Mouse (Mus musculus) monocyte, adult 5-6 weeks (primary cell): ENCODE measurements around the gene Prkx. TPM values are rescaled to one million over a fixed set of nuclear protein-coding genes. Genes with fewer than 3 reads are reported as not detected.

Experiments
- ATAC-seq: fragments of 153-309, 156-312 bp; replicated peaks from 2 replicates; pipeline ENCODE4 v1.8.0; 2017; ENCODE audit warnings: mild to moderate bottlenecking; ENCODE audit not compliant: low TSS enrichment, insufficient number of reproducible peaks, severe bottlenecking, poor library complexity, low FRiP score
- total RNA-seq: library from RNA; stranded (forward); fragments of 200-1000, 200-491, 200-594 nt; gene quantifications from 3 replicates; pipeline ENCODE4 v1.2.3, GENCODE M21; 2017

Prkx gene
- 46.7 to 56.2 TPM (median 49.5 TPM) in 3 replicates for total RNA-seq

DNA sequence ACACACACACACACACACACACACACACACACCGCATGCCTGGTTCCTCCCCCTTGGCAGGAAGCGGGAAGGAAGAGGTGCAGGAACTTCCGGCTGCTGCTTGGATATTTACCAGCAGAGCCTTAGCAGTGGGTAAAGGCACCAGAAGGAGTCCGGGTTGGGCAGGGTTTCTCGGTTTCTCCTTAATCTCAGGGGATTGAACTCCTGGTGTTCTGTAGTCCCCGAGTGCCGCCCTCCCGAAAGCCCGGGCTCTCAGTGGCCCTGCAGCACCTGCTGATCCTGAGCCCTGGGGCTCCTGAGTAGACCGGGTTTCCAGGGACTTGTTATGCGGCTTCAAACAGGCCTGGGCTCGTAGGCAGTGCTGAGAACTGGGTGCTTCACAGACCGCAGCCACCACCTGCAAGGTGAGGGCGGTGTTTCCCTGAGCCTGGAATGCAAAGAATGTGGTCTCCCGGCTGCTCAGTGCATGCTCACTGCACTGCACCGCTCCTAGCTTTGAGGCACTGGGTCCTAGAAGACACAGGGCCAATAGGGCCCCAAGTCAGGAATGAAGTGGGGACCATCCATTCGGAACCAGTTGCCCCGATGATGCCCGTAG, at the start of gene Prkx:
Prkx (minus strand) TSS at position 41 of the 598 bp plus-strand sequence.
- 0 out of 2 replicates have a peak, but pooled peaks have one; percentile 23 for ATAC-seq

DNA sequence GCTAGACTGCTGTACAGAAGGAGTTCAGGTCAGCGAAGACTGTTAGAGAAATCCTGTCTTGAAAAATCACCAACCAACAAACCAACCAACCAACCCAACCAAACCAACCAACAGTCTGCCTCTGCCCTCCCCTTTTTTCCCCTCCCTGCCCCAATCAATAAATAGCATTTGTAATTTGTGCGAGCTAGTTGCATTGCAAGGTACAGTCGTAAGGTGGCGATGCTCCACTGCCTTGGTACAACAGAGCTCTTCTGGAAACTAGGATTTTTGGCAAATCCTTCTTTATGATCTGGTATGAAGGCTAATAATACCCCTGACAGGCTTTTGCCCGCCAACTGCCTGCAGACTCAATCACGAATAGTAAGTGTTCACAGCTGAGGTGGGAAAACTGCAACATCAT, 16.0 kb upstream of the Prkx start:
- no peak for ATAC-seq

DNA sequence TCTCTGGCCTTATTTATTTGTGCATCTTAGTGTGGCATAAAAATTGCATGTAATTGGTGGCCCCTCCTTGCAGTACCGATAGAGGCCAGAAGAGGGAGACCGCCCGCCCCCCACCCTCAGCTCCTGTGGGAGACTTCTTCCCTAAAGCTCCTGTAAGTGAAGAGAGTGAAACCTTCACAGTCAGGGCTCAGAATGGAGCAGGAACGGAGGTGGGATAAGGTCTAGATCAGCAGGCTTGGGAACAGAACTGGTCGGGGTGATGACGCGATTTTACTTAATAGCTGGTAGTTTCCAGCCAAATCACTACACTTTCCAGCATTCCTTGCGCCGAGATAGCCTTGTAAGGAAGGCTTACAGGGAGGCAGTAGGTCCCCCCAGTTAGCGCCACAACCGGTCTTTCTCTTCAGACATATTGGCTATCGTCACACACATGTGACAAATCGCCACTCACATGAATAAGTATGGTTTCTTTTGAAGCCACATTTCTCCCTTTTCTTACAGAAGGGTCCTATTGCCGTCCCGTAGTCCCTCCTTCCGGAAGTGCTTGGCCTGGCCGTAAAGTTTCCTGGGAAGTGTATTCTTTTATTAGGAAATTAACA, 14.6 kb upstream of the Prkx start:
- no peak for ATAC-seq

DNA sequence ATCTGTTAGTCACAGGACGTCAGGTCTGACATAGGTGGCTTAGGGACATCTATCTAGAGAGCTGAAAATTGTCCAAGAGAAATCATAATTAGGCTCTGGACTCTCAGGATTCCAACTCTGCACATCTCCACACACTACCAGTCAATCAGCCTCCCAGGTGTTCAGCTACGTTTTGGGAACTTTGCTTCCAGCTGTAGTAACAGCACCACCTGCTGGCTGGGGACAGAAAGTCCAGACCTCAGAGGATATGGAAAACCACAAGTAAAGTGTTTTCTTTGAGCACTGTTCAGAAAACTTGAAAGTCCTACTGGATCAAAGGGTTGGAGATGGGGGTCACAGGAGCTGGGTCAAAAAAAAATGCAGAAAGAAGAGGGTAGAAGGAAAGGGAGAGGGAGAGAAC, 12.5 kb upstream of the Prkx start:
- 0 out of 2 replicates have a peak, but pooled peaks have one; percentile 27 for ATAC-seq

DNA sequence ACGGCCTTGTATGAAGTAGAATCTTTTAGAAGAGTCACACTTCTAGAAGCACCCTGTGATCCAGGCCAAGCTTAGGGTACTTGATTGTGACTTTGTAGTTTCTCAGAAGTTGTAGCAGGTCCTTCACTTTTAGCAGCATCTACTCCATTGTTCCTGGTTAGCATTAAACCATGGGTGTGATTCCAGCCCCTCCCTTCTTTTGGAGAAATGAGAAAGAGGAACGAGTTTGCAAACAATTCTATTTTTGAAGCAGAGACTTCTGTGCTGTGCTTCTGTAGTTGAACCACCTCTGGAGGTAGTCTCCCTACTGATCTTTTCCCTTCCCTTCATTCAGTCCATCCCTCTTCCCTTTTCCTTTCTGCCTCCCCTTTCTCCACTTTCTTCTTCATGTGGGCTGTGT, 6.2 kb upstream of the Prkx start:
- peak; percentile 61 for ATAC-seq

DNA sequence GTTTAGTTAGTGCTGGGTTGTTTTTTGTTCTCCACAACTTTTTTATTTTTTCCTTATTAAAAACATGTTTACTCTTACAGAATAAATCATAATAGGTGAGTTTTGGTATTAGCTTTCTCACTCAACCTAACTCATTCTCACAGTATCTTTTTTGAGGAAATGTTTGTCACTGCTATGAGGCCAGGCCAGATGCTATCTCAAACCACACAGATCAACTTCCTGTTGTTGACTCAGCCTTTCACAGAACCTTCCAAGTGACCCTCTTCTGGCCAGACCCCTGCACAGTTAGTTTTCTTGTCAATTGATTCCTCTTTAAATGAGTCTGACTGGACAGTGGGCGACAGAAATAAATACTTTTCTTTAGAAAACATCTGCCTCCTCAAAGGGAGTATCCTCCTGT, 5.5 kb upstream of the Prkx start:
- ATAC-seq: peak; percentile 71

DNA sequence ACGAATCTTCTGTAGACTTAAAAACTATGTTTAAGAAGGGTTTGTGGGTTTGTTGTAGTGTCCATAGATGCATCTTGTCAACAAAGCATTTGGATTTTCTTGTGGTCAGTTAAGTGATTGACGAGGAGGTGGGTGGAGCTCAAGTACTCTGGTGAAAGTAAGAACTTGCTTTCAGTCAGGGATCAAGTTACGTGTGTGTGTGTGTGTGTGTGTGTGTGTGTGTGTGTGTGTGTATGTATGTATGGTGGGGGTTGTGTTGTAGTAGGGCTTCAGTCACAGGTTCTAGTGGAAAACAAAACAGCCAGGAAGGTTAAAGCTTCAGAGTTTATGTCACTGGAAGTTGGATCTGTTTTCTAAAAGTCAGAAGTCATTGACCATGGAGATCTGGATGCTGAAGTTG, 3.5 kb upstream of the Prkx start:
- no peak for ATAC-seq

DNA sequence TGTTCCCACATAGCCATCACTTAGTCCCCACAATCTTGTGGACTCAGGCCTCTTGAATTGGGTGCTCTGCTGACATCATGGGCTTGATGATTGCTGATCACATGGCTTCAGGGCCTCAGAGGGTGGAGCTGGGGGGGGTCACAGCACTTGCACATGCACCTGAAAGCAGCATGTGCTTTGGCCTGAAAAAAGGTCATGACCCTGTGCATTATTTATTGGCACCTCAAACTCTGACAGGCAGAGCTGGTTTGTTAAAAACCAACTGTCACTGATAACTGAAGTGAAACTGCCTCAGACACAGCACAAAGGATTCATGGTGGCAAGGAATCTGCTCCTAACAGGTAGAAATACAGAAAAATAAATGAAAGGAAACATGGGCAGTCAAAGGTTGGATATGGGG, 1.7 kb upstream of the Prkx start:
- no peak for ATAC-seq

DNA sequence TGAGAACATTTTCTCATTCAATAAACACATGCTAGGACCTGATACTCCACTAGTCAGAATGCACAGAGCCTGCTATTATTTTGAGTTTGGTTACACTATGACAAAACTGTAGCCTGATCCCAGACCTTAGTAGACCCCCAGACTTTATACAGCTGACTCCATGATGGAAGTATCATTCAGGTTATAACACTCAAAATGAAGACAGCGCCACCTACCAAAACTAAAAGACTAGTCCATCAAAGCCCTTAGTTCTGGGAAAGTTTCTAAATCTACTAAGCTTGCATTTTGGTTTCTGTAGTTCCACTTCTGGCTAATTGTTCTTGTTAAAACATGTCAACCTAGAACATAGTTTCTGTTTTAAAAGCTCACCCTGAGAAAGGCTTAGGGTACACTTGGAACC, 838 bp upstream of the Prkx start:
- no peak for ATAC-seq

DNA sequence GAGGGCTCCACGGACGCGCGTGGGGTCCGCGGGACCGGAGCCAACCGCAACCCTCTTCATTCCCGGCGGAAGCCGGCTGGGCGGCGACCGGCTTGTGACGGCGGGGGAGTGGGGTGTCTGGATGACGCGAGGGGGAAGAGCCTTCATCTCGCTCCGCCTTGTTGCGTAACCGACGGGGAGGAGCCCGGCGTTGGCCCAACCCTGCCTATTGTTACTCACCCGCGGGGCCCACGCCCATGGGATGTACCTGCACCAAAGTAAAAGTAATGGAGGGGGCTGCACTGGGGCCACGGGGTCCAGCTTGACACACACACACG, 262 bp downstream of the Prkx start:
- peak; percentile 96 for ATAC-seq

DNA sequence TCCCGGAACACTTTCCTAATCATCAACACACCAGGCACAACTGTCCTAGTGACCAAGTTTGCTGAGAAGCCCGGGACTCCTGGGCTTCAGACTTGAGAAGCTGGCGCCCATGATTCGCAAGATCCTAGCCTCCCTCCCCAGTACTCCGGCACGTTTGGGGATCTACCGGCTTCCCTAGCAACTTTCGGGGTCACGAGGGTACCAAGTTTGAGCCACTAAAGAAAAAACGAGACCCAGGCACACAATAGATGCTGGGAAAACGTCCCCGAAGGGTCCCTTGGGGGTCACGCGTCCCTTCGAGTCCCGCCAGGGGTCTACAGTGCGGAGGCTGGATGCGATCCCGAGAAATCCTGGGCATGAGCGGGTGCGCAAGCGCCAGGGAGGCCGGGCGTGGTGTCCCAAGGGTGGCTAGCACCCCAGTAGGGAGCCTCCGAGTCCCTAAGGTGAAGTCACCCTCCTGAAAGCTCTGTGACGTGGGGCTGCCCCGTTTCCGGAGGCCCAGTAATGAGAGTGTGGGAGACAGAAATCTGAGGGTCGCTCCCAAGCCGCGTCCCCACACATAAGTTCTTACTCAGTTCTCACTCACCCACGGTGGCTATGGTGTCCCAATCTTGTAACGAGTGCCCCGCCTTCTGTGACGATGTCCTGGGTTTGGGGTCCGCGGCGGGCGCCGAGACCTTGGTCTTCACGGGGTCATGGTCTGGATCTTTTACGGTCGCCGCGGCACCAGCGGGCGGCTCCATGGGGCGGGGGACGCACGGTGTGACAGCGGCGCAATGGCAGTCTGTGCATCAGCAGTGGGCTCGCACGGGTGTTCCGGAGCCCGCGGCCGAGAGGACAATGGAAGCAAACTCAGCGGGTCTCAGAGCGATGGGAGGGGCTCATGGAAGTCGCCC, 868 bp downstream of the Prkx start:
- ATAC-seq: 0 out of 2 replicates have a peak, but pooled peaks have one; percentile 25

DNA sequence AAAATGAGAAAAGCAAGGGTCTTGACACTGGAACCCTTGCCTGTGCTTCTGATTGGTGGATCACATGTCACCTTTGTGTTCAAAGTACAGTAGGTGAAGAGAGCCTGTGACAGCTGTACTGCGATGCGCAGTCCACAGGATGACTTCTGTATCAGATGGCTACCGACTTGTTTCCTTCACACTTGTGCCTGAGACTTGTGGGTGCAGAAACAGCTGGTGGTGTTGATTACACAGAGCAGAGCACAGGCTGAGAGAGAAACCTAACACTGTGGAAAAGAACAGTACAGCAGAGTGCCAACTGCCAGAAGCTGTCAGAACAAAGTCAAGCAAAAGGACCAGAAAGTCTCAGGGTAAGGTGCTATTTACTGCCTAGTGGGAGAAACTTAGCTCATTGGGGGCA, 7.4 kb downstream of the Prkx start:
- no peak for ATAC-seq

DNA sequence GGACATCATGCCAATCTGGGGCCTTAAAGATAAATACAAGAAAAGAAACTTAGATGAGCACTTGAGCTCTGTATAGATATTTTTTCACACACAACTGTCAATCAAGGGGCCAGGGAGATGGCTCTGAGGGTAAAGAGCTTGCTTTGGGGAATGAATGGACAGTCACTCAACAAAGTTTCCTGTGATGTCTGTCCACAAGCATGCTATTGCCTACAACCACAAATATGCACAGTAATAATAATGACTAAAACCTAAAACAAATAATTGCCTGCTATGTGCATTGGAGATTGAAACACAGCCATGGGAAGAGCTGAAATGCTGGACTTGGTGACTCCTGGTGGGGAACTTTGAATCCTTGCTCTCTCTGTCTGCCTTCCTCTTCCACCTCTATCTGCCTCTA, 9.7 kb downstream of the Prkx start:
- no peak for ATAC-seq

DNA sequence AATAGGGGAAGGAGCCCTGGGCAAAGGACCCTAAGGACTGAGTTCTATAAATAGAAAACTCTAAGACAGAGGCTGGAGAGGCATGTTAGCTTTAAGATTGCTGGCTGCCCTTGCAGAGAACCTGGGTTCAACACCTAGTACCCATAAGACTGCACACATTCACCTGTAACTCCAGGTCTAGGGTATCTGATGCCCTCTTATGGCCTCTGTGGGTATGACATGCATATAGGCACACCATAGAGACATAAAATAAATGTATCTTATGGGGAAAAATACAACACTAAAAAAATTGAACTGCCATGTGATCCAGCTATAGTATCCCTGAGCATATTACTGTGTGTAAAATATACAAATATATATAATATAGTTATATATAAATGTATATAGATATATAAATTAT, 18.3 kb downstream of the Prkx start:
- ATAC-seq: no peak

DNA sequence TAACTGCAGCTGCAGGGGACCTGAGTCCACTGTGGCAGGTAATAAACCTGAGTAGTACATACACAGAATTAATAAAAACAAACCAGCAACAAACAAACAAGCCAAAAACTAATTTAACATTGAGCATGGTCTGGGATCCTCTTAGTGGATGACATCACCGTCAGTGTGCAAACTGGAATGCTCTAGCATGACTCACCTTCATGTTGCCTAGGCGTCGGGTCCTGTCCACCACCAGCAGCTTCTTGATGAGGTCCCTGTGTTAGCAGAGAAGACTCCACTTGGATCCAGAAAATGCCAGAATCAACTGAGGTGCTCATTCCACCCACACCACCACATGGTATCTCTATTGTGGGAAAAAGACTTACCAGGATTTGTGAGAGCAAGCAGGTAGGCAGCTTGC, 30.9 kb downstream of the Prkx start:
- no peak for ATAC-seq

DNA sequence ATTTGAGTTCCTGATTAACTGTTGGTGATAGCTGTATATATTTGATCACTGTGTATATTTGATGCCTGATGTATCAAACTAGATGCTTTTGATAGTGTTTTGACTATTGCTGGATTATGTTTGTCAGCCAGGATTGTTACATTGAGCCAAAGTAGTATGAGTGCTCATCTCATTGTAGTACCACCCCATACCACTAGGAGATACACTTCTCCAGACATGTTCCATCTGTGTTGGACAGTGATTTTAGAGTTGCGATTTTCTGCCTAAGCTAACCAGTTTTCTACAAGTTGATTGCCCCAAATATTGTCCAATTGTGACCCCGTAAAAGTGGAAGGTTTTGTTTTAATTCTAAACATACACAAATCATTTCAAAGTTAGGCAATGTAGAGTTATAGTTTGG, 51.8 kb downstream of the Prkx start:
- ATAC-seq: no peak

DNA sequence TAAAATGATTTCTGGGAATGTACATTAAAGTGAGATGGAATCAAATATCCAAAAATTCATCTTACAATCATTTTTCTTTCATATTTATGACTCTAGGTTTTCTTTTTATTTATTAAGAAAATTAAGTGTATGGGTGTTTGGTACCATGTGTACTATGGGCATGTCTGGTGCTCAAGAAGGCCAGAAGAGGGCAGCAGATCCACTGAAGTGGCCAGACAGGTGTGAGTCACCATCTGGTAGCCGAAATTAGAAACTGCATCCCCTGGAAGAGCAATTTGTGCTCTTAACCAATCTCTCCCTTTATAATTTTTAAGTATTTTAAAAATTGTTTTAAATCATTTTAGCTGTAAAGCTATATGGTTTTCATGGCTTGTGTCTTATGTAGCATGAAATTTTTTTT, 54.7 kb downstream of the Prkx start:
- no peak for ATAC-seq

DNA sequence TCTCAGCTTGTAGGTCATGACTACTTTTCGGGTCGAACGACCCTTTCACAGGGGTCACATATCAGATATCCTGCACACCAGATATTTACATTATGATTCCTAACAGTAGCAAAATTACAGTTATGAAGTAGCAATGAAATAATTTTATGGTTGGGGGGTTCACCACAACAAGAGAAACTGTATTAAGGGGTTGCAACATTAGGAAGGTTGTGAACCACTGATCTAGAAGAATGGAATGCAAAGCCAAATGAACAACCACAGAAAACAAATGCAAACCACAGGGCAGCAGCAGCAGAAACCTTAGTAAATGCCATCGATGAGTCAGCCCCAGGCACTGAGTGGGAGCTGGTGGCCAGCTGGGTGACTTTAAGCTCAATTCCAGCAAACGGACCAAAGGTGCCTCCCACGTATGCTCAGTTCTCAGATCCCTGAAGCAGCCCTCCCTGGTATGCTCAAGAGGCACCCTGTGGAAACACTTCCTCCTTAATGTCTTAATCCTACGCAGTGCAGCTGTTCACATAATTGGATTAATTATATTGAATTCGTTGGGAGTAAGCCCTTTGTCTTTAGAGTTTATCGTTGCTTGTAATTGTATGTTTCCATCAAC, 62.0 kb downstream of the Prkx start:
- ATAC-seq: no peak

DNA sequence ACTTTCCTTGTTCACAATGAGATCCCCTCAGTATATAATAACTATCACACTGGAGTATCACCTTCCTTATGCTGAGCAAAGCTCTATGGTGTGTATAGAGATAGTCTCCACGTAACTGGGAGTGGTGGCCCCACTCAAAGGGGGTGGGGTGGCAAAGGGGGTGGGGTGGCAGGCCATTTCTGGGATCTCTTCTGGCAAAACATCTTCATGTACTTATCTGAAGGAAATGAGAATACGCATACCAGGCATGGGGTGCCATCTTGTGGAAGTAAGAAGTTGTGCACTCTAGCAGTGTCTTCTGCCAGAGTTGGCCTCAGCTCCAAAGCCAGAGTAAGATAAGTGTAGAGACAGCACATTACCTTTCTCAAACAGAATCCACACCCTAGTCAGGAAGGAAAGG, 75.8 kb downstream of the Prkx start:
- no peak for ATAC-seq
